Mouse (Mus musculus): ENCODE measurements at regions not wholly inside any gene's neighbourhood (a gene's known extent, or its start where the extent isn't known, plus 50 kb on each side); places are given as distances from the start of the nearest gene placed in this dataset.

DNA sequence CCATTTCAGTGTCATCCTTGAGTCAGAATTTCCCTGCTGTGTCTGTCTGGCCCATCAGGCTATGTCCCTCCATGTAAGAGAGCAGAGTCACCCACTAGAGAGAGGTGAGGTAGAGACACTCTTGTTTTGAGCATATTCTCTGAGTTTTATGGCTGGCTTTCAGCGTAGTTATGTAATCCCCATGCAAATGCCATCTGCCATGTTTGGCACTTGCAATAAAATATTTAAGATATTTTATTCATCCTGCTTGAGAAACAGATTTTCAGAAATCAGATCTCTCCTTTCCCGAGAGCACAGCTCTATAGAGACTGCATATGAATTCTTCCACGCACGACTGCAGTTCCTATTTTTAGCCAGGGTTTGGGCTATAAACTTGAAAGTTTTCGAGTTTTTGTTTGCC, 331.1 kb downstream of the Slc4a3 start:
- Histone ChIP-seq H3K27ac (replicated peaks) (no peak overlapping the region), H3K4me3 (no peak overlapping the region), H3K36me3 (replicated peaks) (no peaks in the 10 kb centered on the region), H3K9me3 (no peaks in the 10 kb centered on the region), H3K27me3 (replicated peaks; ENCODE audit: low read depth, poor library complexity, severe bottlenecking) (no peaks in the 10 kb centered on the region), H3K4me1 (no peaks in the 10 kb centered on the region)
- 85% methylated on average over 5 of the region's 5 CpGs for WGBS
- no peak for DNase-seq (ENCODE audit: low spot score)

- no peaks in the 10 kb centered on the region for H3K9me3 ChIP-seq
- peak overlapping the region; percentile 57 for H3K27ac ChIP-seq (replicated peaks)
- 0 out of 2 replicates have a peak, but pooled peaks cover 3% of the 10 kb centered on the region for H3K27me3 ChIP-seq (replicated peaks; ENCODE audit: low read depth, poor library complexity, severe bottlenecking)
- 25% methylated on average over 7 of the region's 7 CpGs for WGBS
- H3K4me1 ChIP-seq = peaks cover 51% of the 10 kb centered on the region
- DNase-seq (ENCODE audit: low spot score) = peak; percentile 39
- H3K4me3 ChIP-seq = no peak overlapping the region
- no peaks in the 10 kb centered on the region for H3K36me3 ChIP-seq (replicated peaks)
Measured at GRCm38 (mm10) chr1:75885632-75886031, 339.6 kb downstream of the Slc4a3 start.

DNA sequence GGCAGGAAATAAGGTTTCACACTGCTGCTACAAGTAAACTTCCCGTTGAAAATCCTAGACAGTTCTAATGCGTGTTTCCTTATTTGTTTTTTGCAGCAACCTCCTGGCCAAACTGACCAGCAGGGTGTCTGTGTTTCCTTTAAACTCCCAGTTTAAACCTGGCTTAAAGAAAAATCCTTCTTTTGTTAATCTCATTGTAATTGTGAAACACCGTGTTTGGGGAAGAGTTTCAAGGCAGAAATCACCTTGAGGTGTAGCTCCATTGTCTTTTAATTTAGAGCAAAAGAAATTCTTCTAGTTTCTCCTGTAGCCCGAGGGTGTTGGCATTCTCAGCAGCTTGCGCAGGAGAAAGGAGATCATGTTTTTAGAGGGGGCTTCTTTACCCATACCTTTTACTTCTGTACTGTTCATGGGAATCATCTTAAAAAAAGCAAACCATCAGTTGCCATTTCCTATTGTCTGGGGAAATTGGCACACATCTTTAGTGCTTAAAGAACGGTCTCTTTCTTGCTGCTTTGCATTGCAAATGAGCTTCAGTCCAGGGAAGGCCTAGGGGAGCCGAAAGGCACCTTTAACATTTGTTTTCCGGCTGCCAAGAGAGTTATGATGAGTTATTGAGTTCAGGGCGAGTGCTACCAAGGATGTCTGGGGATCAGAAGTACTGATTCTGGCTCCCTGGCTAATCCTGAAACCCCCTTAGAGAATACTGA, 342.6 kb downstream of the Slc4a3 start:
- Histone ChIP-seq H3K9me3 (peaks cover 8% of the 10 kb centered on the region), H3K27me3 (replicated peaks; ENCODE audit: low read depth, poor library complexity, severe bottlenecking) (0 out of 2 replicates have a peak, but pooled peaks cover 3% of the 10 kb centered on the region), H3K27ac (replicated peaks) (peak overlapping the region; percentile 73), H3K36me3 (replicated peaks) (no peaks in the 10 kb centered on the region; the same call in 1 of the 2 replicates), H3K4me3 (no peak overlapping the region), H3K4me1 (peaks cover 57% of the 10 kb centered on the region)
- WGBS = 13% methylated on average over 9 of the region's 9 CpGs
- no peak for DNase-seq (ENCODE audit: low spot score)

DNA sequence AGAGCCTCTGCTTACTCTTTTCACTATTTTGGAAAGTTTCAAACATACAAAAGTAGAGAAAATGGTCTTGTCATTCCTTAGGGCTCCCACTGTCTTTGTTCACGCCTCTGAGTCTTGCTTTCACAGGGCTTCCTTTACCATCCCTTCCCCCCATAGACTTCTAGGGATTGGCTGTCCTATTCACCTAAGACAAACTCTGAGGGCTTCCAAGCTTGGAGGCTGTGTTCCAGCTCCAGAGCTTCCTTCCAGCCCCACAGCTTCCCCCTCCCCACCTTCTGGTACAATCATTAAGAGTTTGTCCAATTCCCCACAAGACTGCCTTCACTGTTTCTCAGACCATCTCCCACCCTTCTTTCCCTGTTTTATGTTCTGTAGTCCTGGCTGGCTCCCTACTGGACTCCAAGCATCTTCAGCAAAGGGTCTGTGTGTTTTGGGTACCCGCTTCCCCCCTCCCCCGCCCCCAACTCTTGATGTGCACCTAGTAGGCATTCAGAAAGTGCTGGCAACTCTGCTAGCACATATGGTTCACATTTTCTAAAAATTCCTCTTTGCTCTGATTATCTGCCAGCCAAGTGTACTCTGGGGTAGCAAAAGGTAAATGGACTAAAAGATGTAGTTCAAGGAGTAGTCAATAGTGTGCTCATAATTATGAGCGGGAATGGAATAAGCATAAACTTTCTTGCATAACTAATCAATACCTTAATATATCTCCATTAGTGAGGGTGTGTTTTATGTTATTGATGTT, 344.0 kb downstream of the Slc4a3 start:
- Histone ChIP-seq H3K27ac (replicated peaks) (peak overlapping the region; percentile 73), H3K4me1 (peaks cover 47% of the 10 kb centered on the region), H3K4me3 (no peak overlapping the region), H3K9me3 (peaks cover 17% of the 10 kb centered on the region), H3K27me3 (replicated peaks; ENCODE audit: low read depth, poor library complexity, severe bottlenecking) (0 out of 2 replicates have a peak, but pooled peaks cover 3% of the 10 kb centered on the region), H3K36me3 (replicated peaks) (no peaks in the 10 kb centered on the region; the same call in 1 of the 2 replicates)
- WGBS = 53% methylated on average over 4 of the region's 4 CpGs
- peak; percentile 50 for DNase-seq (ENCODE audit: low spot score)

DNA sequence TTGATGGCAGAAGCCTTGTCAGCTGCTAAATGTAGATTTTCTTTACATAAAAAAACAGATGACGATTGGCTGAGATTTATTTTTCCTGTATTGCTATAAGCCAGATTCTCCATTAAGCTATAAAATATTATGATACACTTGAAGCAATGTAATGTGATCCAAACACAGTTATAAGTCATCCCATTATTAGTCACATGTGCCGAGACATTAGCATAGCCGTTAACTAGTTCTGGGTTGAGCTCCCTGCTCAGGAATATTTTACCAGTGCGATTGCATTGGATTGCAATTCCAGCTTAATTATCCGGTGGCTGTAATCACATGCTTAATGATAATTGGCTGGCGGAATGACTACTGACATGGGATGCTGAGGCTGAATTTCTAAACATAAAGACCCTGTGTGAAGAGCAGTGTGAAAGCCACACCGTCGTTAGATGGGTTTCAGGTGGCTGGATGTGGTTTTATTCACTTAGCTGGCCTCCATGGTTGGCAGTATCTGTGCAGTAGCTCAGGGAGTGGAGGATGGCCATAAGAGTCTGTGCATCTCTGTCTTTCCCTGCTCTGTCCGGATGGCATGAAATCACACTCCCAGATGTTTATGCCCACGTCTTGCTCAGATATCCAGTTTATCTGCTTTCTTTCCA, 344.7 kb downstream of the Slc4a3 start:
- H3K9me3 ChIP-seq = peaks cover 17% of the 10 kb centered on the region
- DNase-seq (ENCODE audit: low spot score) = no peak
- H3K27me3 ChIP-seq (replicated peaks; ENCODE audit: low read depth, poor library complexity, severe bottlenecking) = 0 out of 2 replicates have a peak, but pooled peaks cover 3% of the 10 kb centered on the region
- H3K27ac ChIP-seq (replicated peaks) = peak overlapping the region; percentile 25; the same call in 1 of the 2 replicates
- no peaks in the 10 kb centered on the region; the same call in 1 of the 2 replicates for H3K36me3 ChIP-seq (replicated peaks)
- WGBS = 68% methylated on average over 10 of the region's 10 CpGs
- no peak overlapping the region for H3K4me3 ChIP-seq
- peaks cover 41% of the 10 kb centered on the region for H3K4me1 ChIP-seq

- no peaks in the 10 kb centered on the region for H3K27me3 ChIP-seq (replicated peaks; ENCODE audit: low read depth, poor library complexity, severe bottlenecking)
- H3K4me3 ChIP-seq = no peak overlapping the region
- WGBS = 97% methylated on average over 1 of the region's 1 CpGs
- peaks cover 17% of the 10 kb centered on the region for H3K9me3 ChIP-seq
- no peaks in the 10 kb centered on the region; the same call in 1 of the 2 replicates for H3K36me3 ChIP-seq (replicated peaks)
- H3K27ac ChIP-seq (replicated peaks) = no peak overlapping the region
- peaks cover 6% of the 10 kb centered on the region for H3K4me1 ChIP-seq
- no peak for DNase-seq (ENCODE audit: low spot score)
Measured at GRCm38 (mm10) chr1:75895550-75895949, 349.5 kb downstream of the Slc4a3 start.

GRCm38 (mm10) chr1:75901146-75901545, 355.1 kb downstream of the Slc4a3 start:
- Histone ChIP-seq H3K4me1 (peaks cover 15% of the 10 kb centered on the region), H3K4me3 (no peak overlapping the region), H3K9me3 (no peaks in the 10 kb centered on the region), H3K27me3 (replicated peaks; ENCODE audit: low read depth, poor library complexity, severe bottlenecking) (no peaks in the 10 kb centered on the region), H3K36me3 (replicated peaks) (no peaks in the 10 kb centered on the region), H3K27ac (replicated peaks) (no peak overlapping the region)
- 35% methylated on average over 1 of the region's 1 CpGs for WGBS
- DNase-seq (ENCODE audit: low spot score) = peak; percentile 38

DNA sequence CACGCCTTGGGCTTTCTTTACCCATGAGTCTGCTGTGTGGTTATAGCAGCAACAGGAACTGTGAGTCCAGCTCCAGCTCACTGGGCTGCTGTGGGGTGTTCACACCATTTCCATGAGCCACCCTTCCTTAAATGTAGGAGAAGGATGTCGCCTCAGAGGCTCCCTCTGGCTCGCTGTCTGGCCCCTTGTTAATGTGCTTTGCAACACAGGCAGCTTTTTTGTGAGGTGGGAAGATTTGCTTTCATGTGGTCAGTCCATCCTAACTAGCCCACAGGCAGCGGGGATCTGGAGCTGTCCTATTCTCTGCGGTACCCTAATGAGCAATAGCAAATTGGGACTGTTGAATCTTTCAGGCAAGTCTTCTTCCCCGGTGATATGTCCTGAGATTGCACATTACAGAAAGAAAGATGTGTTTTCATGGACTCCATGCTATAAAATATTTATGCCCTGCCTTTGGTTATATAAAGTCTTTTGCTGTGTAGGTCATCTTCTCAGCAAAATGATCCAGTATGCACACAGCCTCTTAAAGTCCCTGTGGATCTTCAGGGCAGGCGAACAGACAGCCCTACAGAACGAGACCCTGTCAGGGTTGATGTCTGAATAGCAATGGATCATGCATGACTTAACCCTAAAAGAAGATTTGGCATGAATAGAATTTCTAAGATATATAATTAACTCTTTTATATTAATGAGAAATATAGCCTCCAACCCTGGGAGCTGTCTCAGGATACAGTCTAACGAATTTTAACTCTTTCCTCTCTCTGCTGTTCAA, 359.8 kb downstream of the Slc4a3 start:
- 70% methylated on average over 9 of the region's 9 CpGs for WGBS
- Histone ChIP-seq H3K27me3 (replicated peaks; ENCODE audit: low read depth, poor library complexity, severe bottlenecking) (no peaks in the 10 kb centered on the region), H3K4me1 (peaks cover 15% of the 10 kb centered on the region), H3K4me3 (no peak overlapping the region), H3K27ac (replicated peaks) (no peak overlapping the region), H3K36me3 (replicated peaks) (no peaks in the 10 kb centered on the region), H3K9me3 (no peaks in the 10 kb centered on the region)
- DNase-seq (ENCODE audit: low spot score) = no peak

GRCm38 (mm10) chr1:75915311-75915710, 369.2 kb downstream of the Slc4a3 start:
- H3K27ac ChIP-seq (replicated peaks) = no peak overlapping the region
- no peaks in the 10 kb centered on the region for H3K27me3 ChIP-seq (replicated peaks; ENCODE audit: low read depth, poor library complexity, severe bottlenecking)
- peaks cover 26% of the 10 kb centered on the region for H3K4me1 ChIP-seq
- DNase-seq (ENCODE audit: low spot score) = no peak
- no peaks in the 10 kb centered on the region for H3K36me3 ChIP-seq (replicated peaks)
- 91% methylated on average over 2 of the region's 2 CpGs for WGBS
- no peaks in the 10 kb centered on the region for H3K9me3 ChIP-seq
- no peak overlapping the region for H3K4me3 ChIP-seq

DNA sequence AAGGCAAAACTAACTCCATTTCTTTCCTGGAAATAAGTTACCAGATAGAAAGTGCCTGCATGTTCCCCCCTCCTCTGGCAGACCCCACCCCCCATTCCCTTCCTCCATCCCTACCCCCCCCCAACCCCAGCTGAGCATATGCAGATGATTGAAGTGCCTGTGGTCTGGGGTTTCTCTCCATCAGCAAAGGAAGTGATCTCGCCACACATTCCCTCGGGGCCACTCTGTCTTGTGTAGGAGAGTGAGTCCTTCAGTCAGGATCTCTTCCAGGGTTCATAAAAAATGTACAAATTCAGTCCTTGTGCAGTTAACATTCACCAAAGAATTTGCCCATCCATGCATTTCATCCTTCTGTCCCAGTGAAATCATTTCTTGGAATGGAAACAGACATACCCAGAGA, 370.1 kb downstream of the Slc4a3 start:
- Histone ChIP-seq H3K4me1 (peaks cover 26% of the 10 kb centered on the region), H3K9me3 (no peaks in the 10 kb centered on the region), H3K36me3 (replicated peaks) (no peaks in the 10 kb centered on the region), H3K4me3 (no peak overlapping the region), H3K27ac (replicated peaks) (no peak overlapping the region; the same call in 1 of the 2 replicates), H3K27me3 (replicated peaks; ENCODE audit: low read depth, poor library complexity, severe bottlenecking) (no peaks in the 10 kb centered on the region)
- WGBS = 33% methylated on average over 2 of the region's 2 CpGs
- peak; percentile 47 for DNase-seq (ENCODE audit: low spot score)

GRCm38 (mm10) chr1:75919134-75919533, 373.1 kb downstream of the Slc4a3 start:
- Histone ChIP-seq H3K9me3 (no peaks in the 10 kb centered on the region), H3K4me3 (no peak overlapping the region), H3K27me3 (replicated peaks; ENCODE audit: low read depth, poor library complexity, severe bottlenecking) (peaks cover under 1% of the 10 kb centered on the region; the same call in 1 of the 2 replicates), H3K36me3 (replicated peaks) (no peaks in the 10 kb centered on the region), H3K27ac (replicated peaks) (no peak overlapping the region), H3K4me1 (peaks cover 26% of the 10 kb centered on the region)
- WGBS = 55% methylated on average over 2 of the region's 2 CpGs
- peak; percentile 3 for DNase-seq (ENCODE audit: low spot score)

DNA sequence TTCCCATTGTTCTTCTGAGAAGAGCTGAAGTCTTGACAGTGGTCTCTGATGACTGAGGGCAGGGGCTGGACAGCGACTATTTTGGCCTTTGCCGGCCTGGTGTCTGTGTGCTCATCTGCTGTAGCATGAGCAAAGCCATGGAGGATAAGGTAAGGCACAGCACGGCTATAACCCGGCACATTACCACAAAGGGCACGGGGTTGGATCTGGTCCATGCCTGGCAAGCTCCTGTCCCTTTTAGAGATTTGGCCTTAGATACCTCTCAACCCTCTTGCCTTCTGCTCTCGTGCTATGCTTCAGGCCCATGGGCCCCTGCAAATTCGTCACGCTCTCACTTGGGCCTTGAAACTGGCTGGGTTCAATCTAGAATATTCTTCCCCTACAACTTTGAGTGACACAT, 379.0 kb downstream of the Slc4a3 start:
- Histone ChIP-seq H3K27me3 (replicated peaks; ENCODE audit: low read depth, poor library complexity, severe bottlenecking) (peaks cover 33% of the 10 kb centered on the region), H3K9me3 (no peaks in the 10 kb centered on the region), H3K4me3 (no peak overlapping the region), H3K4me1 (peaks cover 14% of the 10 kb centered on the region), H3K27ac (replicated peaks) (peak overlapping the region; percentile 48), H3K36me3 (replicated peaks) (no peaks in the 10 kb centered on the region)
- DNase-seq (ENCODE audit: low spot score) = no peak
- WGBS = 82% methylated on average over 8 of the region's 8 CpGs

Measured in embryonic facial prominence, embryonic 10.5 days (tissue).